Mouse (Mus musculus): ENCODE data around the gene Sash1. TPM values are rescaled to one million over a fixed set of nuclear protein-coding genes. Genes with fewer than 3 reads are reported as not detected.

Sash1 gene
- polyA plus RNA-seq, 1 experiment: not detected

DNA sequence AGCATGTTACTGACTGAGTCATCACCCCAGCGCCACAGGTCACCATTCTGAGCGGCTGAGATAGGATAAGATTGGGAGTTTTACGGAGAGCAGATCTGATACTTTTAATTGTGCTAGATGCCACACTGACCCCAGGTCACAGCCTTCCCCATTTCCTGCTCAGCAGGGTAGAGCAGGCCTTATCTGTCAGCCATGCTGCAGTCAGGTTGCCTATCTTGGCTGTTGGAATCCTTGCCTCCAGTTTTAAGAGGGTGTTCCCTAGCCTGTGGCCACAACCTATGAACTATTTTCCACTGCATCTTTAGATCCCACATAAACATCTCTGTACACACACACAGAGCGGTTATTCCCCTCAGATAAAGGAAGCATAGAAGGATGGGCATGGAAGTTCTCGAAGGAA is 145.1 kb downstream of the Sash1 start:
- no peak for TF ChIP-seq GATA1 (IDR thresholded peaks at IDR 0.05; ENCODE audit: low read length)

DNA sequence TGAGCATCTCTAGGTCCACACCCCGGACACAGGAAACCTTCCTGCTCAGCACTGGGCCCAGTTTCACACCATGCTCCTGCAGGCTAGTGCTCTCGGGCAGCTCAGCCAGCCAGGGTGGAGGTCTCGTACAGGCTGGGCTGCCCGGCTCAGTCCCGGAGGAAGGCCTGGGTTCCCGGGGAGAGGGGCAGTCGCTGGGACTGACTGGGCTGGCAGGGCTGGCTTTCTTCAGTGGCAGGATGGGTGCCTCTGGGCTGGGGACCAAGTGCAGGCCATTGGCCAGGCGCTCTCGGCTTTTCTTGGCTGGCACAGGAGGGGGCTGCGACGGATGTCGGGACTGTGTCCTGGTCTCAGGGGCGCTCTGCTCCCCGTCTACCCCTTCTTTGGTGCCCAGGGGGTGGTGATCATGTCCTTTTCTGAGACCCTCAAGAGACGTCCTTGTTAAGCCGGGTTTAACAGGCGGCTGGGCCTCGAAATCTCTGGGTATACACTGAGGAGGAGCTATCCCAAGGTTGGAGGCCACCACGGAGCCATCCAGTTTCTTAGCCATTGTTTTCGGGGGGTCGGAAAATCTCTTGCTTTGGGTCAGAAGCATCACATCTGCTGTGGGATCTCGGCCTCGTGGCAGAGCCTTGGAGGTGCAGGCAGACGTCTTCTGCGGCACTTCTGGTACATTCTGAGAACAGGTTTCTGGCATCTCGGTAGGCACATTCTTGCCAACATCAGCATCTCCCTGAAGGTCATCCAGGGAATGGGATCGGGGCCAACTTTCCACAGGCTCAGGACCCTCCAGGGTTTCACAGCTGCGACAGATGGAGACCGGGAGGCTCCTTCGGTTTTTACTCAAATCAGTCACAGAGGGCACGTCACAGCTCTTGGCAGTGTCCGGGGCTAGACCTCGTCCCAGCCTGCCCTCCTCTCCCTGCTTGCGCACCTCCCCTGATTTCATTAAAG is 156.2 kb downstream of the Sash1 start:
- TF ChIP-seq GATA1 (IDR thresholded peaks at IDR 0.05; ENCODE audit: low read length): no peak

DNA sequence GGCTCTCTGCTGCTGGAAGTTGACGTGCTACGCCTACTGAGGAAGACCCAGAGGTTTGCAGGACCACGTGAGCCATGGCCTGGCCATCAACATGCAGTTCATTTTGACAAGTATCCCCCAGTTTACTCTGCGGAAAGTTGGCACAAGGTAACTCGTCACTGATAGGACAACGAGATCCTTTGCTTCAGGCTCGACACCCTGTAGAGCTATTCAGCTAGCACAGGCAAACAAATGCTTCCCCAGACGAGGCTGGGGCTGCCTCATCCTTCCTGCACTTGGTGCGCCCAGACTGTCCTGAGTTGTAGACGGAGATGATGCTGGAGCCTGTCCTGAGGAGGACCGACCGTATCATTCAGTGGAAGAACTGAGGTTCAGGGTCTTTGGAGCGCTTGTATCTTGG is 166.5 kb downstream of the Sash1 start:
- no peak for TF ChIP-seq GATA1 (IDR thresholded peaks at IDR 0.05; ENCODE audit: low read length)

DNA sequence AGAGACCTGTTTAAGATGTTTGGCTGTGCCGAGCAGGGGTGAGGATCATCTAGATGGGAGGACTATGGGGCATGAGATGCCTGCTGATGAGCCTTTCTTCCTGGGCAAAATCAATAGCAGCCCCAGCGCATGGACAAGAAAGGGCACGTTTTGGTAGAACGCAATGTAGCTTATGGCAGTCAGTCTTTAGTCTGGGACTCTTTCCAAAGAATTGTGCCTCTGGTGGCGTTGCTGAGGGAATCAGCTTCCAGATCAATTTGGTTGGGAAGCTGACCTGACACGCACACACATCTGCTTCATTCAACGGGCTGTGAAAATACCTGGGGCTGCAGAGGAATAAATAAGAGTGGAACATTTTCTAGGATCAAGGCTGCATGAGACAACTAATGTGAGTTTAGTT is 167.0 kb downstream of the Sash1 start:
- no peak for TF ChIP-seq GATA1 (IDR thresholded peaks at IDR 0.05; ENCODE audit: low read length)

DNA sequence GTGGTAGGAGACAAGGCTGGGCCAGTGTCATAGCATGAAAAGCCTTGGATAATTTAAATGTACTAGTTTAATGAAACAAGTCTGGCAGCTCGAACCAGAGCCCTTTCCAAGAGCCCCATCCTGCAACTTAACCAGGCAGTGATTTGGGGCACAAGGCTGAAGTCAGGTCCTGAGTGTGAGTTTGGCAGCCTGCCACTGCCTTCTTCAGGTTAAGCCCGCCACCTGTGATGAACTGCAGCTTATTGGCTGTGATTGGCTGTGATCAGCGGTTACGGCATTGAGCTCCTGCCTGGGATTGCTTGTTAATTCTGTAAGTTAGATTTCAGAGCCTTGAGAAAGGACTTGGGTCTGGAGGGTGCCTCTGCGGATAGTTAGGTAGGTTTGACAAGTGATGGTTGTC is 168.7 kb downstream of the Sash1 start:
- TF ChIP-seq GATA1 (IDR thresholded peaks at IDR 0.05; ENCODE audit: low read length): no peak

DNA sequence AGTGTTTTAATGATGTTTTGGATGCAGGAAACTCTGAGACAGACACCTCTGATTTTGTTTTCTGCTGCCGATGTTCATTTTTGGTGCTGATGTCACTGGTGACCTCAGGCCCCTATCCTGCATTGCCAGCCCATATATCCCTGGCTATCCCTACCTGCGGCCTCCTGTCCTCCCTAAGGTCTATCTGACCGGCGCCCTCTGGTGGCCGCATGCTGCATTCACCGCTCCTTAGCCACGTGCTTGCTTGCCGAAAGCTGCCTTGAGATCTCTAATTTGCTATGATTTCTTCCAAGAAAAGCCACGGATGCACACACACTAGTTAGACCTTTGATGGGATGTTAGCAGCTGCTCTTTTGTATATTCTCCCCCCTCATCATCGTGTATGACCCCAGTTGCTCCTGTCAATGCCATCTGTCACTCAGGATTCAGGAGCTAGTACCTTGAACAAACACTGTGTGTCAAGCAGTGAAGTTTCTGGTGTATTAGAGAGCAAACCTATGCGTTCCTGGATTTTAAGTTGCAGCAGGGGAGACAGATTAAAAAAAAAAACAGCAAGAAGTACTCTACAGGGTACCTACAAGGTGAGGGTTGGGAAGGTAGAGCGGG is 170.1 kb downstream of the Sash1 start:
- no peak for TF ChIP-seq GATA1 (IDR thresholded peaks at IDR 0.05; ENCODE audit: low read length)

DNA sequence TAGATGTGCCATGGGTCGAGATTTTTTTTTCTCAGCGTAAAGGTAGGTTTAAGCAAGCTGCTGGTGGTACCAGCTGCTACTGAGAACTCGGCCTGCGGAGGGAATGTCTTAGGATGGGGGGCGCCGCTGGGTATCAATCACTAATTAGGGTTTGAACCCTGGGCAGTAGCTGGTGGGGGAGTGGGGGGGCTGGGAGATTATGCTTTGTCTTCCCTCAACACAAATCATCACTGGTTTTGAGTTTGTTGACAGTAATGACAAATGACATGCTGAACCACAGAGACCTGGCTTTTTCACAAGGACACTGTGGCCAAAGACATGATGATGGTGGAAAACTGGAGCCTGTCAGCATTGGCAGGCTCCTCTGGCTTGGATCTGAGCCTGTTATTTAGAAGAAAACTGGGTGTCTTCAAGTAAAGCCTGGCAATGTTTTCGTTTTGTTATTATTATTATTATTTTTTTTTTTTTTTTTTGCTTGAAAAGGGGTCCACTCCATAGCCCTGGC is 191.8 kb downstream of the Sash1 start:
- TF ChIP-seq GATA1 (IDR thresholded peaks at IDR 0.05; ENCODE audit: low read length): no peak

DNA sequence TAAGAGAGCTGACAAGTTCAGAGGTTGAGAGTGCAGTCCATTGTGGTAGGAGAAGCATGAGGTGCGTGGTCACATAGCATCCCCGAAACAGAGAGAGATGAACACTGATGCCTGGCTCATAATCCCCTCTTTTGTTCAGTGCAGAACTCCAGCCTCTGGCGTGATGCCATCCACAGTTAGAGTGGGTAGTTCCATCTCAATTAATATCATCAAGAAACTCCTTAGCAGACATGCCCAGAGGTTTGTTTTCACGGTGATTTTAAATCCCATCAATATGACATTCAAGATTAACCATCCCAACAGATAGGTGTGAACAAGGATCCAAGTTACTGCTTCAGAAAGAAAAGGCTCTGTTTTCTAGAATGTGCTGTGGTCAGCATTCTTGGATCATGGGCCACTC is 192.3 kb downstream of the Sash1 start:
- TF ChIP-seq GATA1 (IDR thresholded peaks at IDR 0.05; ENCODE audit: low read length): no peak

DNA sequence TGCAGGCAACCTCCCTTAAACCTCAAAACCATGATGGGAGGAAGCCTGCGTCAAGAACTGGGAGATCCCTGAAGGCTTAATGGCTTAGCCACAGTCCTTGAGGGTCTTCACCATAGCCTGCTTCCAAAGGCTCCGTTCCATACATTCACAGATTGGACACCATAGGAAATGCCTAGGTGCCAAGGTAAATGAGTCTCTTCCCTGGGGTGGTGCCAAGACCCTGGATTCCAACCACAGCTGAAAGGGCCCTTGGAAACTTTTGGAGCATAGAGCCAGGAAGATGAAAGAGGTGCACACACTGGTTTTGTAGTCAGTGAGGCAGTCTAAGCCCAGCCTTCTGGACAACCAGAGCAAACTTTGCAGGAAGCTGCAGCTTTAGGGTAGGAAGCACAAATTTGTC is 193.3 kb downstream of the Sash1 start:
- TF ChIP-seq GATA1 (IDR thresholded peaks at IDR 0.05; ENCODE audit: low read length): no peak

DNA sequence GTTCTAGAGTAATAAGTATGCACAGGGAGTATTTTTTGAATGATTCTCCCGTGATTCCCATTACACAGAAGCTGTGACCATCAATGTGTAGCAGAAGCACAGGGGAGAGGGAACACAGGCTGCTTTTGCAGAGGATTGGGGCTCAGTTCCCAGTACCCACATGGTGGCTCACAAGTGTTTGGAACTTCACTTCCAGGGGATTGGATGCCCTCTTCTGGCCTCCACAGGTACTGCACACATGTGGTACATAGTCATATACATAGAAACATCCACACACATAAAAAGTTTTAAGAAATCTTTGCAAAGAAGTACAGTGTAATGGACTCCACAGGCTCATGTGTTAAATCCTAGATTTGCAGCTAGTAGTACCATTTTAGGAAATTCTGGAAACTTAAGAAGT is 199.7 kb downstream of the Sash1 start:
- TF ChIP-seq GATA1 (IDR thresholded peaks at IDR 0.05; ENCODE audit: low read length): no peak

DNA sequence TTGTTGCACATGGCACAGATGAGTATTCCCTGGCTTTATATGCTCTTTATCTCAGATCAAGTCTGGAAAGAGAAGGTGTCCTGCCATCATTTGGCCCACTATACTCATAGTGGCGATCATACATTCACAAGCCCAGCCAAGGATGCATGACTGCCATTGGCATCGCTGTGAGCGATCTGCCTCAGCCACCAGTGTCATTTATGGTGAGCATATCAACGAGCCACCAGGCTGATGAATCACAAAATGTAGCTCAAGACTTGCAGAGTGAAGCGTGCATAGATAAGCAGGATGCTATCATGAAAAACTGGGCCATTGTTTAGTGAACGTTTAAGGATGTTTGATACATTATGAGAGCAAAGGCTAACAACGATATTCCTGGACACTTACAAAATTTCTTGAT is 200.6 kb downstream of the Sash1 start:
- no peak for TF ChIP-seq GATA1 (IDR thresholded peaks at IDR 0.05; ENCODE audit: low read length)

DNA sequence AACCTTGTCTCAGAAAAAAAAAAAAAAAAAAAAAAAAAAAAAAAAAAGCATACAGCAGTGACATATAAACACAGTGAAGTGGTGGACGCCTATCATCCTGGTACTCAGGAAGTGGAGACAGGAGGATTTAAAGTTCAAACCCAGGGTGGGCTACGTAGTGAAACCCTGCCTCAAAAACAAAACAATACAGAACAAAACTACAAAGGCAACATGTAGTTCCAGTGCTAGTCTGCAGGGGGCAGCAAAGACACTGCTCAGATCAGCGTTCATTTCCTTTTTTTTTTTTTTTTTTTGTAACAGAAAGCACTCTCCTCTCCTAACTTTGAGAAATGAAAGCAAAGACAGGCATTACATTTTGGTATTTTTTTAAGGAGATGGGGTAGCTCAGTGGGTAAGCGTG is 203.0 kb downstream of the Sash1 start:
- no peak for TF ChIP-seq GATA1 (IDR thresholded peaks at IDR 0.05; ENCODE audit: low read length)

DNA sequence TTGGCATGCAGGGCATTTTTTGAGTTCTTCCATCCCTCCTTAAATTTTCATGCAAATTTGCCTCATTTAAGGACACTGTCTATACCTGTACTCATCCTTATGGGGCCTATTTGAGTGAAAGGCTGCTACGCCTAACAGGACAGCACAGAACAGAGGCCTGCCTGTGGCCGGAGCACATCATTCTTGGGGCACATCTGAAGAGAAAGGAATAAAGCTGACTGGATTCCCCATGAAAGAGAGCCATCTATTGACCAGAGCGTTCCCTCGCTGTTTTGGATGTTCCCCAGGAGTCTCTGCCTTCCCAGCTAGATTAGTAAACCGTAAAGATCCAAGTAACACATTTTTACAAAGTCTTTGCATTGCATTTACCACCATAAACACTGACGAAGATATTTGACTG is 203.5 kb downstream of the Sash1 start:
- no peak for TF ChIP-seq GATA1 (IDR thresholded peaks at IDR 0.05; ENCODE audit: low read length)

DNA sequence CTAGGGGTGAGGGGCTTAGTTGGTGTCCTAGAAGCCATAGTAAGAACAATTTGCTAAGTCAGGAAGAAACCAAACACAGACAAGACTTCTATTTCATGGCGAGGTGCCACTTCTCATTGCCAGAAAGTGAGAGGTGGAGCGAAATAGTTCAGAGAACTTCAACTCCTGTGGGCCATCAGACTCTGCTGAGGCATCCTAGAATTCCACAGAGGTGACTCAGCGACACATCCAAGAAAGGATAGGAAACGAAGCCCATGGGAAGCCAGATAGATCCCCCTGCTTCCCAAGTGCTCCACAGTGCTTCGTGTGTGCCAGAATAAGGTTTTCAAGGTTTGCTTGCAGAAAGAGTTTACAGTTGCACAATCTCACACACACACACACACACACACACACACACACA is 209.1 kb downstream of the Sash1 start:
- TF ChIP-seq GATA1 (IDR thresholded peaks at IDR 0.05; ENCODE audit: low read length): no peak

Measured in G1E-ER4 (cell line).